Mouse (Mus musculus) c-Kit-negative CD71-positive TER-119-positive erythroid progenitor cells, embryonic 14.5 days (primary cell): ENCODE measurements around the gene Serpinf2.

Experiments
- DNase-seq: peaks from one replicate; pipeline ENCODE4 v3.0.0-alpha.2; 2013; ENCODE audit warnings: low read depth, low spot score

Serpinf2 gene

GRCm38 (mm10) chr11:75395611-75396010, 43.8 kb downstream of the Serpinf2 start:
- DNase-seq = no peak

- DNase-seq = peak; percentile 33
Measured at GRCm38 (mm10) chr11:75383529-75383928, 55.9 kb downstream of the Serpinf2 start.
